Mouse (Mus musculus) bone marrow, adult 2 months (tissue): ENCODE measurements at regions not wholly inside any gene's neighbourhood (a gene's known extent, or its start where the extent isn't known, plus 50 kb on each side); places are given as distances from the start of the nearest gene placed in this dataset.

Experiments
- CTCF ChIP-seq: fragments of 200-500 bp; IDR thresholded peaks from 2 replicates; pipeline ENCODE4 v1.5.1; 2011; ENCODE audit warnings: low read length, control low read depth; ENCODE audit not compliant: control insufficient read depth, insufficient read depth
- POLR2A ChIP-seq: fragments of 200-500 bp; IDR thresholded peaks from 2 replicates; pipeline ENCODE4 v1.6.1; 2011; ENCODE audit warnings: low read depth, mild to moderate bottlenecking, control low read depth, low read length, borderline replicate concordance; ENCODE audit not compliant: control insufficient read depth

GRCm38 (mm10) chr16:25051044-25051443, 235.6 kb upstream of the Tprg start:
- TF ChIP-seq CTCF (no peak), POLR2A (no peak)
